Mouse (Mus musculus): Measurements from ENCODE around the gene Slc4a10. TPM values are rescaled to one million over a fixed set of nuclear protein-coding genes. Genes with fewer than 3 reads are reported as not detected.

Slc4a10 gene
- polyA plus RNA-seq, 1 experiment from 2014 or later, result 6.6 TPM

GRCm38 (mm10) chr2:62325388-62325787 is 279.1 kb downstream of the Slc4a10 start:
- 89% methylated on average over 2 of the region's 2 CpGs for WGBS
- Histone ChIP-seq H3K9ac (ENCODE audit: low read length) (no peak overlapping the region), H3K4me3 (ENCODE audit: low read depth, low read length) (no peak overlapping the region), H3K4me1 (ENCODE audit: control insufficient read depth, insufficient read depth, low read length) (no peaks in the 10 kb centered on the region), H3K27ac (ENCODE audit: low read depth, low read length) (no peak overlapping the region), H3K27me3 (replicated peaks; ENCODE audit: control insufficient read depth, insufficient read depth, low read length) (no peaks in the 10 kb centered on the region), H3K4me2 (ENCODE audit: low read length) (no peak overlapping the region), H3K36me3 (ENCODE audit: control insufficient read depth, insufficient read depth, low read length) (no peaks in the 10 kb centered on the region), H3K9me3 (replicated peaks; ENCODE audit: control insufficient read depth, low read length) (no peaks in the 10 kb centered on the region)
- ATAC-seq, result no peak
- no peak for DNase-seq (ENCODE audit: low spot score)

- no peak overlapping the region for H3K4me3 ChIP-seq (ENCODE audit: low read depth, low read length)
- H3K4me1 ChIP-seq (ENCODE audit: control insufficient read depth, insufficient read depth, low read length), result peaks cover 14% of the 10 kb centered on the region; the same call in 1 of the 2 replicates
- no peaks in the 10 kb centered on the region for H3K36me3 ChIP-seq (ENCODE audit: control insufficient read depth, insufficient read depth, low read length)
- H3K4me2 ChIP-seq (ENCODE audit: low read length), result no peak overlapping the region
- peak; percentile 38 for DNase-seq (ENCODE audit: low spot score)
- H3K27ac ChIP-seq (ENCODE audit: low read depth, low read length), result peak overlapping the region; percentile 17; the same call in 1 of the 2 replicates
- H3K9me3 ChIP-seq (replicated peaks; ENCODE audit: control insufficient read depth, low read length), result no peaks in the 10 kb centered on the region
- no peak overlapping the region for H3K9ac ChIP-seq (ENCODE audit: low read length)
- no peaks in the 10 kb centered on the region for H3K27me3 ChIP-seq (replicated peaks; ENCODE audit: control insufficient read depth, insufficient read depth, low read length)
- WGBS, result 35% methylated on average over 4 of the region's 4 CpGs
- ATAC-seq, result no peak
Measured at GRCm38 (mm10) chr2:62331913-62332312, 285.7 kb downstream of the Slc4a10 start.

GRCm38 (mm10) chr2:62332465-62332864 is 286.2 kb downstream of the Slc4a10 start:
- H3K36me3 ChIP-seq (ENCODE audit: control insufficient read depth, insufficient read depth, low read length), result no peaks in the 10 kb centered on the region
- DNase-seq (ENCODE audit: low spot score) (no peak), ATAC-seq (no peak)
- no peak overlapping the region for H3K27ac ChIP-seq (ENCODE audit: low read depth, low read length)
- peaks cover 14% of the 10 kb centered on the region; the same call in 1 of the 2 replicates for H3K4me1 ChIP-seq (ENCODE audit: control insufficient read depth, insufficient read depth, low read length)
- no peak overlapping the region for H3K4me2 ChIP-seq (ENCODE audit: low read length)
- WGBS, result 64% methylated on average over 8 of the region's 8 CpGs
- H3K9me3 ChIP-seq (replicated peaks; ENCODE audit: control insufficient read depth, low read length), result no peaks in the 10 kb centered on the region
- no peak overlapping the region for H3K9ac ChIP-seq (ENCODE audit: low read length)
- no peak overlapping the region for H3K4me3 ChIP-seq (ENCODE audit: low read depth, low read length)
- H3K27me3 ChIP-seq (replicated peaks; ENCODE audit: control insufficient read depth, insufficient read depth, low read length), result no peaks in the 10 kb centered on the region

GRCm38 (mm10) chr2:62334397-62335243 is 288.4 kb downstream of the Slc4a10 start:
- H3K4me3 ChIP-seq (ENCODE audit: low read depth, low read length), result no peak overlapping the region
- H3K4me2 ChIP-seq (ENCODE audit: low read length), result no peak overlapping the region
- H3K27ac ChIP-seq (ENCODE audit: low read depth, low read length), result peak overlapping the region; percentile 56
- no peaks in the 10 kb centered on the region for H3K9me3 ChIP-seq (replicated peaks; ENCODE audit: control insufficient read depth, low read length)
- WGBS, result 68% methylated on average over 4 of the region's 4 CpGs
- peaks cover 14% of the 10 kb centered on the region; the same call in 1 of the 2 replicates for H3K4me1 ChIP-seq (ENCODE audit: control insufficient read depth, insufficient read depth, low read length)
- H3K27me3 ChIP-seq (replicated peaks; ENCODE audit: control insufficient read depth, insufficient read depth, low read length), result no peaks in the 10 kb centered on the region
- no peak overlapping the region for H3K9ac ChIP-seq (ENCODE audit: low read length)
- DNase-seq (ENCODE audit: low spot score) (peak; percentile 74), ATAC-seq (peak; percentile 70)
- H3K36me3 ChIP-seq (ENCODE audit: control insufficient read depth, insufficient read depth, low read length), result no peaks in the 10 kb centered on the region

- Histone ChIP-seq H3K27ac (ENCODE audit: low read depth, low read length) (no peak overlapping the region), H3K9ac (ENCODE audit: low read length) (no peak overlapping the region), H3K27me3 (replicated peaks; ENCODE audit: control insufficient read depth, insufficient read depth, low read length) (no peaks in the 10 kb centered on the region), H3K4me2 (ENCODE audit: low read length) (no peak overlapping the region), H3K36me3 (ENCODE audit: control insufficient read depth, insufficient read depth, low read length) (no peaks in the 10 kb centered on the region), H3K4me1 (ENCODE audit: control insufficient read depth, insufficient read depth, low read length) (peaks cover 17% of the 10 kb centered on the region), H3K9me3 (replicated peaks; ENCODE audit: control insufficient read depth, low read length) (no peaks in the 10 kb centered on the region), H3K4me3 (ENCODE audit: low read depth, low read length) (no peak overlapping the region)
- 88% methylated on average over 7 of the region's 7 CpGs for WGBS
- ATAC-seq (no peak), DNase-seq (ENCODE audit: low spot score) (no peak)
Measured at GRCm38 (mm10) chr2:62337086-62337485, 290.8 kb downstream of the Slc4a10 start.

- Histone ChIP-seq H3K27me3 (replicated peaks; ENCODE audit: control insufficient read depth, insufficient read depth, low read length) (no peaks in the 10 kb centered on the region), H3K4me1 (ENCODE audit: control insufficient read depth, insufficient read depth, low read length) (peaks cover 9% of the 10 kb centered on the region), H3K4me3 (ENCODE audit: low read depth, low read length) (no peak overlapping the region), H3K9me3 (replicated peaks; ENCODE audit: control insufficient read depth, low read length) (no peaks in the 10 kb centered on the region), H3K9ac (ENCODE audit: low read length) (no peak overlapping the region), H3K36me3 (ENCODE audit: control insufficient read depth, insufficient read depth, low read length) (no peaks in the 10 kb centered on the region), H3K4me2 (ENCODE audit: low read length) (no peak overlapping the region), H3K27ac (ENCODE audit: low read depth, low read length) (0 out of 2 replicates have a peak overlapping the region, but pooled peaks have one; percentile 27)
- ATAC-seq (peak; percentile 55), DNase-seq (ENCODE audit: low spot score) (peak; percentile 85)
- WGBS, result 44% methylated on average over 4 of the region's 4 CpGs
Measured at GRCm38 (mm10) chr2:62339222-62339944, 293.1 kb downstream of the Slc4a10 start.

- H3K27ac ChIP-seq (ENCODE audit: low read depth, low read length), result peak overlapping the region; percentile 62
Measured at GRCm38 (mm10) chr2:62341061-62341733, 294.9 kb downstream of the Slc4a10 start.

GRCm38 (mm10) chr2:62341734-62342128 is 295.5 kb downstream of the Slc4a10 start:
- ATAC-seq, result peak; percentile 69
- H3K4me1 ChIP-seq (ENCODE audit: control insufficient read depth, insufficient read depth, low read length), result peaks cover 6% of the 10 kb centered on the region
- WGBS, result 4% methylated on average over 14 of the region's 14 CpGs
- H3K27ac ChIP-seq (ENCODE audit: low read depth, low read length), result peak overlapping the region; percentile 62
- no peaks in the 10 kb centered on the region for H3K36me3 ChIP-seq (ENCODE audit: control insufficient read depth, insufficient read depth, low read length)
- no peaks in the 10 kb centered on the region for H3K27me3 ChIP-seq (replicated peaks; ENCODE audit: control insufficient read depth, insufficient read depth, low read length)
- H3K4me2 ChIP-seq (ENCODE audit: low read length), result peak overlapping the region; percentile 42
- H3K9me3 ChIP-seq (replicated peaks; ENCODE audit: control insufficient read depth, low read length), result no peaks in the 10 kb centered on the region
- peak; percentile 77 for DNase-seq (ENCODE audit: low spot score)
- no peak overlapping the region; the same call in 1 of the 2 replicates for H3K4me3 ChIP-seq (ENCODE audit: low read depth, low read length)
- peak overlapping the region; percentile 7; the same call in 1 of the 2 replicates for H3K9ac ChIP-seq (ENCODE audit: low read length)

More at GRCm38 (mm10) chr2:62341061-62341733, 294.9 kb downstream of the Slc4a10 start:
- 76% methylated on average over 3 of the region's 3 CpGs for WGBS
- Histone ChIP-seq H3K27me3 (replicated peaks; ENCODE audit: control insufficient read depth, insufficient read depth, low read length) (no peaks in the 10 kb centered on the region), H3K4me1 (ENCODE audit: control insufficient read depth, insufficient read depth, low read length) (peaks cover 6% of the 10 kb centered on the region), H3K36me3 (ENCODE audit: control insufficient read depth, insufficient read depth, low read length) (no peaks in the 10 kb centered on the region), H3K4me3 (ENCODE audit: low read depth, low read length) (no peak overlapping the region; the same call in 1 of the 2 replicates), H3K9ac (ENCODE audit: low read length) (peak overlapping the region; percentile 7; the same call in 1 of the 2 replicates), H3K9me3 (replicated peaks; ENCODE audit: control insufficient read depth, low read length) (no peaks in the 10 kb centered on the region), H3K4me2 (ENCODE audit: low read length) (peak overlapping the region; percentile 42)
- DNase-seq (ENCODE audit: low spot score) (no peak), ATAC-seq (no peak; the same call in 1 of the 2 replicates)
